Mouse (Mus musculus) sigmoid colon, adult 10 weeks (tissue): ENCODE data around the gene Zfp451. TPM values are rescaled to one million over a fixed set of nuclear protein-coding genes. Genes with fewer than 3 reads are reported as not detected.

Experiments used
- polyA plus RNA-seq: library from polyadenylated mRNA; stranded (reverse); fragments of 350-450 nt; fragmentation: Illumina TruSeq; extraction: RNeasy Lipid Tissue Mini Kit (QIAGEN cat#74804); gene quantifications from one replicate; pipeline ENCODE4 v1.2.3, GENCODE M21; 2014; ENCODE audit warnings: low read depth, low replicate concordance

Zfp451 gene
- polyA plus RNA-seq = 45.6 TPM

GRCm38 (mm10) chr1:33813868-33814794 lies at the start of gene Zfp451:
Zfp451 (minus strand) TSS chr1:33814595.

GRCm38 (mm10) chr1:33757491-33758041 lies 56.8 kb downstream of the Zfp451 start, which contains the start of gene Bag2:
Bag2 (minus strand) TSS chr1:33757795.

GRCm38 (mm10) chr1:33719733-33720225 lies 94.6 kb downstream of the Zfp451 start, which contains the start of gene Rab23:
Rab23 (plus strand) TSS chr1:33719887.

Other genes starting within 250 kb of the Zfp451 start
- gene Prim2, start 144.8 kb downstream of the Zfp451 start, polyA plus RNA-seq = 6.5 TPM
- 29.1 TPM for gene Rab23, start 94.7 kb downstream of the Zfp451 start, polyA plus RNA-seq
- 23.2 TPM for gene Bag2, start 56.8 kb downstream of the Zfp451 start, polyA plus RNA-seq
- 2.4 TPM for gene Bend6, start 93.2 kb upstream of the Zfp451 start, polyA plus RNA-seq
- gene Dst, start 93.6 kb upstream of the Zfp451 start, polyA plus RNA-seq = 78.0 TPM